Mouse (Mus musculus): ENCODE data around the gene Kifc3.

Kifc3 gene

GRCm38 (mm10) chr8:95138341-95139050 is 64.1 kb downstream of the Kifc3 start:
- in situ Hi-C loops (cut with MboI; ENCODE audit: low sequenced_read_pairs) = no loop called here

GRCm38 (mm10) chr8:95137641-95138098 is 64.9 kb downstream of the Kifc3 start:
- in situ Hi-C loops (cut with MboI; ENCODE audit: low sequenced_read_pairs) = no loop called here

- in situ Hi-C loops (cut with MboI; ENCODE audit: low sequenced_read_pairs) = no loop called here
These were observed 65.4 kb downstream of the Kifc3 start for GRCm38 (mm10) chr8:95137201-95137600.

GRCm38 (mm10) chr8:95136218-95136617 is 66.4 kb downstream of the Kifc3 start:
- in situ Hi-C loops (cut with MboI; ENCODE audit: low sequenced_read_pairs) = no loop called here

- in situ Hi-C loops (cut with MboI; ENCODE audit: low sequenced_read_pairs) = no loop called here
These were observed 67.4 kb downstream of the Kifc3 start for GRCm38 (mm10) chr8:95135242-95135641.

GRCm38 (mm10) chr8:95134186-95134585 is 68.4 kb downstream of the Kifc3 start:
- in situ Hi-C loops (cut with MboI; ENCODE audit: low sequenced_read_pairs) = no loop called here

GRCm38 (mm10) chr8:95131983-95132382 is 70.6 kb downstream of the Kifc3 start:
- in situ Hi-C loops (cut with MboI; ENCODE audit: low sequenced_read_pairs) = no loop called here

- in situ Hi-C loops (cut with MboI; ENCODE audit: low sequenced_read_pairs) = no loop called here
These were observed 71.6 kb downstream of the Kifc3 start for GRCm38 (mm10) chr8:95130966-95131537.

GRCm38 (mm10) chr8:95128750-95129260 is 73.8 kb downstream of the Kifc3 start:
- in situ Hi-C loops (cut with MboI; ENCODE audit: low sequenced_read_pairs) = loop anchor here (10.0 kb wide), 1 partner anchor 76 kb away; the partner anchor contains the start of gene Kifc3

- in situ Hi-C loops (cut with MboI; ENCODE audit: low sequenced_read_pairs) = loop anchor here (10.0 kb wide), 1 partner anchor 77 kb away; the partner anchor contains the start of gene Kifc3
These were observed 75.0 kb downstream of the Kifc3 start for GRCm38 (mm10) chr8:95127658-95128057.

GRCm38 (mm10) chr8:95126497-95126896 is 76.1 kb downstream of the Kifc3 start:
- in situ Hi-C loops (cut with MboI; ENCODE audit: low sequenced_read_pairs) = loop anchor here (10.0 kb wide), 1 partner anchor 78 kb away; the partner anchor contains the start of gene Kifc3

- in situ Hi-C loops (cut with MboI; ENCODE audit: low sequenced_read_pairs) = loop anchor here (10.0 kb wide), 1 partner anchor 81 kb away; the partner anchor contains the start of gene Kifc3
These were observed 79.2 kb downstream of the Kifc3 start for GRCm38 (mm10) chr8:95123455-95123854.

- in situ Hi-C loops (cut with MboI; ENCODE audit: low sequenced_read_pairs) = no loop called here
These were observed 88.9 kb downstream of the Kifc3 start for GRCm38 (mm10) chr8:95113750-95114149.

- in situ Hi-C loops (cut with MboI; ENCODE audit: low sequenced_read_pairs) = no loop called here
These were observed 89.5 kb downstream of the Kifc3 start for GRCm38 (mm10) chr8:95113108-95113507.

- in situ Hi-C loops (cut with MboI; ENCODE audit: low sequenced_read_pairs) = no loop called here
These were observed 90.0 kb downstream of the Kifc3 start for GRCm38 (mm10) chr8:95112594-95112993.

GRCm38 (mm10) chr8:95107306-95107705 is 95.3 kb downstream of the Kifc3 start:
- in situ Hi-C loops (cut with MboI; ENCODE audit: low sequenced_read_pairs) = no loop called here

GRCm38 (mm10) chr8:95101972-95102371 is 100.6 kb downstream of the Kifc3 start:
- in situ Hi-C loops (cut with MboI; ENCODE audit: low sequenced_read_pairs) = no loop called here

GRCm38 (mm10) chr8:95099009-95099408 is 103.6 kb downstream of the Kifc3 start:
- in situ Hi-C loops (cut with MboI; ENCODE audit: low sequenced_read_pairs) = no loop called here

- in situ Hi-C loops (cut with MboI; ENCODE audit: low sequenced_read_pairs) = no loop called here
These were observed 109.0 kb downstream of the Kifc3 start for GRCm38 (mm10) chr8:95093574-95093973.

- in situ Hi-C loops (cut with MboI; ENCODE audit: low sequenced_read_pairs) = no loop called here
These were observed 117.0 kb downstream of the Kifc3 start for GRCm38 (mm10) chr8:95085432-95086141.

GRCm38 (mm10) chr8:95084744-95085431 is 117.7 kb downstream of the Kifc3 start:
- in situ Hi-C loops (cut with MboI; ENCODE audit: low sequenced_read_pairs) = no loop called here

Measured in CH12F3 (cell line).